Comparison of ENCODE assay signal across 14 mouse cellular contexts in genomic region chr4:150771922-150772651, GRCm38 (mm10).
DNase-seq lines count a peak whose midpoint lies in the region; ATAC-seq and TF ChIP-seq lines count a peak whose summit lies in the region.
"Had no signal": no experiment of that assay in that cellular context is flagged by ENCODE, and none has a peak within 500 bp of the region (broad histone marks: within the 10 kb centered on the region; RNA-seq: fewer than 3 reads in every experiment).

No protein-coding gene starts in this region.

- H3K4me3 ChIP-seq in lung, postnatal 0 days (ENCODE audit: low read depth, low read length), result no peak overlapping the region
- H3K4me3 ChIP-seq in heart, adult 2 months, result no peak overlapping the region
- H3K4me3 ChIP-seq: hindbrain, embryonic 10.5 days; intestine, embryonic 15.5 days had no signal

- intact Hi-C loops in heart, adult 2 months (cut with DNase I), result no loop called here

- no peak overlapping the region for H3K9ac ChIP-seq in lung, postnatal 0 days (replicated peaks; ENCODE audit: low read depth)
- no peak overlapping the region for H3K9ac ChIP-seq in heart, adult 2 months (ENCODE audit: low read depth, low read length)
- H3K9ac ChIP-seq: intestine, embryonic 15.5 days had no signal

- TF ChIP-seq CTCF in lung, postnatal 0 days (IDR thresholded peaks at IDR 0.05), result no peak
- no peak for TF ChIP-seq CTCF in heart, adult 2 months (IDR thresholded peaks at IDR 0.05)

- no peaks in the 10 kb centered on the region for H3K36me3 ChIP-seq in lung, postnatal 0 days (ENCODE audit: insufficient read depth, low read length)
- no peaks in the 10 kb centered on the region for H3K36me3 ChIP-seq in heart, adult 2 months (ENCODE audit: control insufficient read depth, insufficient read depth, low read length)
- H3K36me3 ChIP-seq: hindbrain, embryonic 10.5 days; intestine, embryonic 15.5 days had no signal

- H3K27me3 ChIP-seq in lung, postnatal 0 days (replicated peaks; ENCODE audit: insufficient read depth, low read length), result no peaks in the 10 kb centered on the region
- H3K27me3 ChIP-seq in heart, adult 2 months (ENCODE audit: control insufficient read depth, insufficient read depth, low read length), result no peaks in the 10 kb centered on the region
- H3K27me3 ChIP-seq: CH12.LX; intestine, embryonic 15.5 days; Patski had no signal

- no peaks in the 10 kb centered on the region for H3K79me2 ChIP-seq in heart, adult 2 months (replicated peaks; ENCODE audit: control insufficient read depth, insufficient read depth, low read length)

- H3K4me1 ChIP-seq in lung, postnatal 0 days (ENCODE audit: insufficient read depth, low read depth, low read length), result no peaks in the 10 kb centered on the region
- no peaks in the 10 kb centered on the region for H3K4me1 ChIP-seq in heart, adult 2 months (ENCODE audit: control insufficient read depth, insufficient read depth, low read length)

- TF ChIP-seq EP300 in lung, postnatal 0 days (IDR thresholded peaks at IDR 0.05), result no peak
- TF ChIP-seq EP300 in heart, adult 2 months (IDR thresholded peaks at IDR 0.05; ENCODE audit: insufficient read depth, low read depth, low read length), result peak; percentile 87

- 64% methylated on average over 6 of the region's 6 CpGs for whole genome bisulfite sequencing in lung, postnatal 0 days
- 44% methylated on average over 6 of the region's 6 CpGs for WGBS in heart, adult 2 months

- no peak overlapping the region for H3K4me2 ChIP-seq in lung, postnatal 0 days (replicated peaks; ENCODE audit: low read depth, low read length)
- H3K4me2 ChIP-seq: intestine, embryonic 15.5 days had no signal

- no peak for ATAC-seq in lung, postnatal 0 days
- ATAC-seq: intestine, embryonic 15.5 days; Patski had no signal

- no peak for TF ChIP-seq POLR2A in heart, adult 2 months (IDR thresholded peaks at IDR 0.05; ENCODE audit: insufficient read depth, low read depth, low read length)

- no peak overlapping the region for H3K27ac ChIP-seq in lung, postnatal 0 days (ENCODE audit: low read length)
- H3K27ac ChIP-seq in heart, adult 2 months, result peak overlapping the region; percentile 65
- H3K27ac ChIP-seq: hindbrain, embryonic 10.5 days; intestine, embryonic 15.5 days had no signal

- H3K9me3 ChIP-seq in lung, postnatal 0 days (ENCODE audit: low read length), result no peaks in the 10 kb centered on the region
- H3K9me3 ChIP-seq: intestine, embryonic 15.5 days had no signal

- DNase-seq in lung, postnatal 36 days, result peak; percentile 32
- DNase-seq in lung, postnatal 0 days (ENCODE audit: low spot score), result no peak
- peak; percentile 66 to 81 for DNase-seq in heart, adult 2 months
- peak; percentile 39 to 62 for DNase-seq in kidney, adult 8-10 months
- DNase-seq in skeletal muscle tissue, adult 2 months (ENCODE audit: low read depth, low spot score), result peak; percentile 82
- DNase-seq in T-cell, adult 2 months (ENCODE audit: low spot score), result no peak
- no peak for DNase-seq in c-Kit-positive CD71-positive TER-119-positive erythroid progenitor cells, embryonic 14.5 days (ENCODE audit: low spot score)
- DNase-seq: adrenal gland, postnatal 10 days; cerebellum, adult 11 months; liver had no signal

Comparison
In these comparisons a context has a peak if more than half of its experiments do, and no peak if none do; other contexts are left out.
1. DNase-seq: peak in lung, postnatal 36 days (single experiment), heart, adult 2 months (2 of 2), kidney, adult 8-10 months (2 of 2) and skeletal muscle tissue, adult 2 months (single experiment); none in lung, postnatal 0 days (single experiment), T-cell, adult 2 months (single experiment) and c-Kit-positive CD71-positive TER-119-positive erythroid progenitor cells, embryonic 14.5 days (single experiment).